Mouse (Mus musculus): ENCODE results near the gene Dgkz. TPM values are rescaled to one million over a fixed set of nuclear protein-coding genes. Genes with fewer than 3 reads are reported as not detected.

The Dgkz gene
- total RNA-seq, 1 experiment from 2014 or later = 117 TPM

DNA sequence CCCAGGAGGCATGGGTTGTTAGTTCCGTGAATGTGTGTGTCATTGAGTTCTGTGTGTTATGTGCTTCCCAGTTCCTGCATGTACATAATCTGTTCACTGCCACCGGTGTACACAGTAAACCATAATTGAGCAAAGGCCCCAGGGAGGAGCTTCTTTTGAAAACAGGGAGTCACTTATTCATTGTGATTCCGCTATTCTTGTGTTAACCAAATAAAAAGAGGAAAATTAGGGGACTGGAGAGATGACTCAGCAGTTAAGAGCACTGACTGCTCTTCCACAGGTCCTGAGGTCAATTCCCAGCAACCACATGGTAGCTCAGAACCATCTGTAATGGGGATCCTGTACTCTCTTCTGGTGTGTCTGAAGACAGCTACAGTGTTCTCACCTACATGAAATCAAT is 80.9 kb downstream of the Dgkz start:
- no peak for ATAC-seq (replicated peaks; ENCODE audit: low read depth, poor library complexity, severe bottlenecking)

DNA sequence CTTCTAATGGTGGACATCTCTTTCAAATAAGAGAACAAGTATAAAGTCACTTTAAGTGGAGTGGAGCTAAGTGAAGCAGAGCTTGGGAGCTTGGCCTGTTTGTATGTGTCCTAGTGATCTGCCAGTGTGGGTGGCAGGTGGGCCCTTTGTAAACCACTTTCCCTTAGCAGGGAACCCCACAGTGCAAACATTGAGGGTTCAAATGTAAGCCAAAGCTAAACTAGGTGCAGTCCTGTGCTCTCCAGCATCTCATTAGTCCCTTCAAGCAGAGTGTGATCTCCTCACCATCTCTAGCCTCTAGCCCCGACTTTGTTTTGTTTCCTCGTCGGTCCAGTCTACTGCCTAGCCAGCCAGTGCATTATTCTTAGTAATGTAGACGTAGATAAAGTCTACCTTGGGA is 91.0 kb downstream of the Dgkz start:
- no peak for ATAC-seq (replicated peaks; ENCODE audit: low read depth, poor library complexity, severe bottlenecking)

DNA sequence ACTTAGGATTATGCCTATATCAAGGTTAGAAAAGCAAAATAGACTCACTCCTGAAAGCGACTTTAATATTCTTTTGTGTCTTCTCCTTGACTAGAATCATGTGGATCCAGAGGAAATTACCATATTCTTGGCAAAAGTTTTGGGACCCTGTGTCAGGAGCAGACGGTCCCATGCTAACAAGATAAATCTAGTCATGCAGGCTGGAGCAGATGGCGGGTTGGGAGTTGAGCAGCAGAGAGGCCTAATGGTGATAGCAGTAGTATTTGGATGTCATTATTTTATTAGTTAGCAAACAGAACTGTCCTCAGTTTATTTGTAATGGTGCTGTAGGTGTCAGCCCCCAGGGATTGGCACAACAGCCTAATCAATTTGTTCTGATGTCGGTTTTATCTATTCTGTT is 91.7 kb downstream of the Dgkz start:
- ATAC-seq (replicated peaks; ENCODE audit: low read depth, poor library complexity, severe bottlenecking) = no peak

Other genes starting within 250 kb of the Dgkz start
- gene Ambra1, start 245.7 kb downstream of the Dgkz start, total RNA-seq (2017) = 21.6 and 28.8 TPM in 2 replicates
- gene Chrm4, start 48.6 kb downstream of the Dgkz start, total RNA-seq (2017) = 0.96 TPM in 1 of 2 replicates, not detected in the other
- gene Mdk, start 43.6 kb downstream of the Dgkz start, total RNA-seq (2017) = 0.44 TPM in 1 of 2 replicates, not detected in the other
- gene Gm9821, start 30.2 kb downstream of the Dgkz start, total RNA-seq (2017) = 0.49 and 1.5 TPM in 2 replicates
- 0.78 TPM in 1 of 2 replicates, not detected in the other for gene Creb3l1, start 48.6 kb upstream of the Dgkz start, total RNA-seq (2017)
- gene Phf21a, start 117.3 kb upstream of the Dgkz start, total RNA-seq (2017) = 40.4 and 47.0 TPM in 2 replicates

Data from common myeloid progenitor, adult 5-6 weeks (primary cell).